Mouse (Mus musculus): Measurements from ENCODE around the gene Olfr366.
"Not testable (repeated sequence)": the region's sequence is repeated elsewhere in the genome, so short reads cannot be mapped to it uniquely, and the experiment has no call there.

Olfr366 gene

DNA sequence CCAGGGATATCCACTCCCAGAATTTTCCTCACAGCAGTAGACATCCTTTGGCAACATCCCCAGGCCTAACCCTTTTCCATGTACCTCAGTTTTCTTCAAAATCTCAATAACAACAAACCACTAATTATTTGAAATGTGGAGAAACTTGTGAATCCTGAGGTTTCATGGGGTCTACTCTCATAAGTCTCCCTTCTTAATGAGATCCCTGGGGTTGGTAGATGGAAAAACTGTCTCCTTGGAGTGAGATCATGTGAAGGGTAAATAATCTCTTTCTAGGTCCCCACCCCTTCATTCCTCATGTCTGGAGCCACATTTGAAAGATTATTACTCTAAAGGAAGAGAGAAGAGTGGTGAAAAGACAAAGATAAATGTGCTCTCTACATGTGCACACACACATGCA is at the start of gene Olfr366:
TSS of gene Olfr366 (plus strand) at position 301 of the 400 bp plus-strand sequence.
- no peak for DNase-seq

GRCm38 (mm10) chr2:37187898-37188297 is 23.5 kb upstream of the Olfr366 start, which contains the start of gene Olfr365:
Gene Olfr365 (plus strand): TSS chr2:37188198.
- DNase-seq: no peak

- not testable (repeated sequence) for DNase-seq
Measured at GRCm38 (mm10) chr2:37261781-37262180, 50.4 kb downstream of the Olfr366 start.
